Mouse (Mus musculus) layer of hippocampus, adult 9-10 months (tissue): Measurements from ENCODE around the gene Rnf123.

Source experiments
- DNase-seq: peaks from one replicate; pipeline ENCODE4 v3.0.0; 2022; ENCODE audit warnings: low spot score

Gene Rnf123

GRCm38 (mm10) chr9:108104766-108105548 is 21.8 kb upstream of the Rnf123 start:
- no peak for DNase-seq

- DNase-seq: no peak
Measured at GRCm38 (mm10) chr9:108099619-108100018, 16.5 kb upstream of the Rnf123 start.

- DNase-seq: no peak
Measured at GRCm38 (mm10) chr9:108095949-108096712, 13.0 kb upstream of the Rnf123 start.

- no peak for DNase-seq
Measured at GRCm38 (mm10) chr9:108095518-108095917, 12.4 kb upstream of the Rnf123 start.

- DNase-seq: no peak
Measured at GRCm38 (mm10) chr9:108094998-108095411, 11.9 kb upstream of the Rnf123 start.

GRCm38 (mm10) chr9:108094184-108094941 is 11.2 kb upstream of the Rnf123 start, which contains the start of gene Apeh:
Gene Apeh (minus strand): TSS chr9:108094606.
- DNase-seq: peak; percentile 67

- no peak for DNase-seq
Measured at GRCm38 (mm10) chr9:108093586-108093985, 10.4 kb upstream of the Rnf123 start.

GRCm38 (mm10) chr9:108090611-108091120 is 7.5 kb upstream of the Rnf123 start:
- no peak for DNase-seq

GRCm38 (mm10) chr9:108085261-108085660 is 2.1 kb upstream of the Rnf123 start:
- no peak for DNase-seq

GRCm38 (mm10) chr9:108083561-108083960 is 415 bp upstream of the Rnf123 start:
- no peak for DNase-seq

- DNase-seq: no peak
Measured at GRCm38 (mm10) chr9:108082549-108082948, 597 bp downstream of the Rnf123 start.

GRCm38 (mm10) chr9:108080168-108080567 is 3.0 kb downstream of the Rnf123 start, which contains the start of gene Mst1:
Gene Mst1 (plus strand): TSS chr9:108080436.
- no peak for DNase-seq

- DNase-seq: no peak
Measured at GRCm38 (mm10) chr9:108073141-108073930, 9.8 kb downstream of the Rnf123 start.

- DNase-seq: no peak
Measured at GRCm38 (mm10) chr9:108072481-108072924, 10.6 kb downstream of the Rnf123 start.

GRCm38 (mm10) chr9:108071801-108072200 is 11.3 kb downstream of the Rnf123 start:
- no peak for DNase-seq

GRCm38 (mm10) chr9:108069529-108069928 is 13.6 kb downstream of the Rnf123 start:
- DNase-seq: no peak

- no peak for DNase-seq
Measured at GRCm38 (mm10) chr9:108069007-108069406, 14.1 kb downstream of the Rnf123 start.

- DNase-seq: peak; percentile 80
Measured at GRCm38 (mm10) chr9:108067900-108068299, 15.2 kb downstream of the Rnf123 start.

GRCm38 (mm10) chr9:108067199-108067598 is 15.9 kb downstream of the Rnf123 start:
- no peak for DNase-seq

- no peak for DNase-seq
Measured at GRCm38 (mm10) chr9:108065491-108066011, 17.6 kb downstream of the Rnf123 start.

- DNase-seq: no peak
Measured at GRCm38 (mm10) chr9:108063361-108063760, 19.8 kb downstream of the Rnf123 start.
